Mouse (Mus musculus): Measurements from ENCODE around the gene Capn15. TPM values are rescaled to one million over a fixed set of nuclear protein-coding genes. Genes with fewer than 3 reads are reported as not detected.

The Capn15 gene
- 1 to 10 TPM; 5.4 to 6.5 TPM for total RNA-seq (2021)
- long read RNA-seq, experiment 1, partial matches to known transcripts, result 0 of 2 reads
- long read RNA-seq, experiment 1, other reads (novel, unspliced or antisense), result 2 of 2 reads
- long read RNA-seq, experiment 2, partial matches to known transcripts, result 1 of 3 reads
- long read RNA-seq, experiment 2, other reads (novel, unspliced or antisense), result 2 of 3 reads

GRCm38 (mm10) chr17:25985306-25986294, at the start of gene Capn15:
Gene Capn15 (minus strand): TSS chr17:25985796.
- intact Hi-C loops (cut with DNase I), result no loop called here
- DNase-seq, result peak; percentile 85 to 89

DNA sequence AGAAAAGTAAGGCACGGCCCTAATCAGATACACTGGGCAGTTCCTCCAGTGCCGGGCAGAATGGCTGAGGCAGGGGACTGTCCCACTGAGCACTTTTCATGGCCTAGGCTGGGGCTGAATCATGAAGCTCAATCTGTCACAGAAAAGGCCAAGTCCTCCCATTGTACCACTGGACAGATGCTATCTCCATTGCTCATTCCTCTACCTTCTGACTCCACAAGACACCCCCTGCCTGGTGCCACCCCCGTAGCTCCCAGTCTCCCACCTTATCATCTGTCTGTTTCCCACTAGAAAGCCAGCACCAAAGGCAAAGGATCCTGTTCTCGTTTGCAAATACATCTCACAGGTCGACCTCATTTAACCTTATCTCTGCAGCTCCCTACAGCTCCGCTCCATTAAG, 46.4 kb upstream of the Capn15 start:
- no peak for DNase-seq
- intact Hi-C loops (cut with DNase I), result no loop called here

GRCm38 (mm10) chr17:26031583-26031982, 46.0 kb upstream of the Capn15 start:
- no peak for DNase-seq

DNA sequence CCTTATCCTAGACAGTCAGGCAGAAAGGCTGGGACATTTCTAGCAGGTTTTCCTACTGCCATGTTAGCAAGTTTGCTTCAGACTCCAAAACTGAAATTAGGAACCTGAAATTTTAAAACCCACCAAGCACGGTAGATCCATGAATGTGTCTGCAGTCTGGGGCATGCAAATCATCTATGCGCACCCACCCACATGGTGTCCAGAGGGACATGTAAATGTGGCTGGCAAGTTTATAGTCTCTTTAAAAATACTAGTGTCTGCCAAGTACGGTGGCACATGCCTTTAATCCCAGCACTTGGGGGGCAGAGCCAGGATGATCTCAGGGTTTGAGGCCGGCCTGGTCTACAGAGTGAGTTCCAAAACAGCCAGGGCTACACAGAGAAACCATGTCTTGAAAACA, 42.7 kb upstream of the Capn15 start:
- intact Hi-C loops (cut with DNase I), result no loop called here
- no peak for DNase-seq

More at GRCm38 (mm10) chr17:26031583-26031982, 46.0 kb upstream of the Capn15 start:
- intact Hi-C loops (cut with DNase I), result no loop called here

DNA sequence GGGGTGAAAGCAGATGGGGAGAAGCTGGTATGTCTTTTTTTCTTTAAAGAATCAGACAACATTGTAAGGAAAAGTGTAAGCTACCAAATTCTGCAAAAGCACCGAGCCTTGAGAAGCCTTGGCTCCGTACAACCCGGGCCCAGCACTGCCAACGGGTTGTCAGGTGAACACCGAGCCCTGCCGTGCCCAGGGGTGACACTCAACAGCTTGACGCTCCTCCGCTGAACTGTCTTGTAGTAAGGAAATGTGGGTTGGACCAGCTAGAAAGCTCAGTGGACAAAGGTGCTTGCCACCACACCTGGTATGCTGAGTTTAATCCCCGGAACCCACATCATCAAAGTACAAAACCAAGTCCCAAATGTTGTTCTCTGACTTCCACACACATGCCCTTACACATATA, 39.1 kb upstream of the Capn15 start:
- intact Hi-C loops (cut with DNase I), result no loop called here
- DNase-seq, result no peak

DNA sequence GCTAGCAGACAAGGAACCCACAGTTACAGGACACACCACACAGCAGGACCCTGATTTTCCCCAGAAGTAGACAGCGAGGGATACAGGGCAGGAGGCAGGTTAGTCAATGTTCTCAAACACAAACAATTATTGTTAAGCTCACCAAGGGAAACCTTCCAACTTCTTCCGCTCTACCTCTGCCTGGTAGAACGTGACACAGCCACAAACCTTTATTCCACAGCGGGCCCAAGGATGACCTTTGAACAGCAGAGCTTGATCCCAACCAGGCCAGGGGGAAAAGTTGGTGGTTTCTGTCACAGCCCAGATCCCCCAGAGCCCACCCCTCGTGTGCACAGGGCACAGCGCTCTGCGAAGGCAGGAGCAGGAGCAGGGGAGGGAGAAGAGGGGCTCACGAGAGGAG, 38.4 kb upstream of the Capn15 start:
- intact Hi-C loops (cut with DNase I), result no loop called here

GRCm38 (mm10) chr17:26023181-26023580, 37.6 kb upstream of the Capn15 start:
- no peak for DNase-seq
- intact Hi-C loops (cut with DNase I), result no loop called here

More for the DNA sequence above, 38.4 kb upstream of the Capn15 start:
- DNase-seq, result no peak

GRCm38 (mm10) chr17:26021728-26022341, 36.2 kb upstream of the Capn15 start:
- intact Hi-C loops (cut with DNase I), result no loop called here
- DNase-seq, result no peak

- intact Hi-C loops (cut with DNase I), result no loop called here
- DNase-seq, result no peak
Measured at GRCm38 (mm10) chr17:26020848-26021347, 35.3 kb upstream of the Capn15 start.

GRCm38 (mm10) chr17:26018388-26018787, 32.8 kb upstream of the Capn15 start:
- DNase-seq, result no peak
- intact Hi-C loops (cut with DNase I), result no loop called here

GRCm38 (mm10) chr17:26017949-26018348, 32.4 kb upstream of the Capn15 start:
- intact Hi-C loops (cut with DNase I), result no loop called here
- no peak for DNase-seq

DNA sequence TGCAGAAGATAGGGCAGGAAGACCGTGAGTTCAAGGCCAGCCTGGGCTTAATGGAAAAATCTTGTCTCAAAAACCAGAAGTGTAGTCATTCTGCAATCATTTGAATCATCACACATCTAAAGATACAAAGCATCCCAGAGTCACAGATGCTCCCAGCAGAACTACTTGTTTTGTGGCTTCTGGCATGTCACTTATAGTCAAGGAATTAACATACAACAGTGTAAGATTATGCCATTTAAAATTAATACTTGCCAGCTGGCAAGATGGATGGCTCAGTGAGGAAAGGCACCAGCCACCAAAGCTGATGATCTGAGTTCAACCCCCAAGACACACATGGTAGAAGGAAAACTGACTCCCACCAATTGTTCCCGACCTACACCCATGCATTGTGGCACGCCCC, 31.4 kb upstream of the Capn15 start:
- intact Hi-C loops (cut with DNase I), result no loop called here
- DNase-seq, result no peak

- no peak for DNase-seq
- intact Hi-C loops (cut with DNase I), result no loop called here
Measured at GRCm38 (mm10) chr17:26013711-26014110, 28.1 kb upstream of the Capn15 start.

DNA sequence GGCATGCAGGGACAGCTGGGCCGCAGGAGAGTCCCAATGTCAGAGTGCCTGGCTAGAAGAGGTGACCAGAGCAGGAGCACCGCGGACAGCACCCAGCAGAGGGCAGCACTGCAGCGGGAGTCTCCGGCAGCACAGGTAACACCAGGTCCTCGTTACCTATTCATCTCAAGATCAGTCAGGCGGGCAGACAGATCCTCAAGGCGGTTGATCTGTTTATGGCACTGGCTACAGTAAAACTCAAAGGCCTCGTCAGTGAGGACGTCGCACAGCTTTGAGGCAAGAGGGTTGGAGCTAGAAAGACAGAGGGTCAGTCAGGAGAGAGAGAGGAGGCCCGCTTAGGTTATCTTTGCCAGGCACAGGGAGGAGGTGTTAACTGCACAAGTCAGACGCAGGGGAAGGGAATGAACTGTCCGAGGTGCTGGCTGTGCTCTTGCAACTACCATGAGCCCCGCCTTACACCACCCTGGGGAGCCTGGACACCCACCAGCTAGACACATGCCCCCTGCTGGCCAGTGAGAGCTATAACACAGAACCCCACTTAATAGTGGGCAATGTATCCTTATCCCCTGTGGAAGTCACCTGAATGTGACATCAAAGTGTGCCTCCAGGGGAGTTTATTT, 26.4 kb upstream of the Capn15 start:
- peak; percentile 58 to 60 for DNase-seq
- intact Hi-C loops (cut with DNase I), result loop anchor here (2.0 kb wide), 1 partner anchor 79 kb away; the partner anchor contains the start of gene Decr2

DNA sequence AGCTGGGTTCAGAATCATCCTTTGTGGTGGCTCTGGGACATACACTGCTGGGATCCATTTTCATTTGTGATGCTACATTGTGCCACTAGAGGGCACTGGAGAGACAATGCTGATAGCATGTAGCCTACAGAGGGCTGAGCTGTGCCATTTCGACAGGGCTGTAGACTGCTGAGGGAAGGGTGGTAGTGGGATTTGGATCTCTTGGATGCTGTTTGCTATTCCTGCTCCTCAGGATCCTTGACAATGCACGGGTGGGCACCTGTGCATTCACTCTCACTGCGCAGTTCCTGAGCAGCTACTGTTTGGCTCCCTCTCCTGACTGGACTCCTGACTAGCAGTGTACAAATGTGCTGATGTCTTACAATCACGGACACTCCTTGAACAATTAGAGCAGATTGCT, 23.9 kb upstream of the Capn15 start:
- DNase-seq, result peak; percentile 29 to 46
- intact Hi-C loops (cut with DNase I), result loop anchor here (2.0 kb wide), 1 partner anchor 115 kb away; no protein-coding TSS in a partner anchor

GRCm38 (mm10) chr17:26008787-26009186, 23.2 kb upstream of the Capn15 start:
- DNase-seq, result no peak
- intact Hi-C loops (cut with DNase I), result loop anchor here (2.0 kb wide), 1 partner anchor 114 kb away; no protein-coding TSS in a partner anchor

- intact Hi-C loops (cut with DNase I), result loop anchor here (2.0 kb wide), 1 partner anchor 114 kb away; no protein-coding TSS in a partner anchor
- DNase-seq, result no peak
Measured at GRCm38 (mm10) chr17:26008331-26008730, 22.7 kb upstream of the Capn15 start.

DNA sequence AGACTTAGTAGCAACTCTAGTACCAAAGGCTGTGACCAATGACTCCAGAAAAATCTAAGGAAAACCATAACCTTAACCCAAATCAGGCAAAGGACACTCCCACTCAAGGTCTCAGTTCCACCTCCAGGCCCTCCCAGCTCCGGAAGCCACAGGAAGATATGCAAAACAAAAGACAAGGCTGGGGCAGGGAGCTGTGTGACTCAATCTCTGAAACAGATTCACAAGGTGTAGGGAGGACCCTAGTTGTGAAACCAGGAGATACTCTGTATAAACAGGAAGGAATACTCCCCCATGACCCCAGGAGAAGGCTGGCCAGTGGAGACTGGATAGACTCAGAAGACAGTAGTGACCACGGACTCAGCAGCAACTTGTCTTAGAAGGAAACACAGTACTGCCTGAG, 22.1 kb upstream of the Capn15 start:
- intact Hi-C loops (cut with DNase I), result loop anchor here (2.0 kb wide), 1 partner anchor 113 kb away; no protein-coding TSS in a partner anchor

GRCm38 (mm10) chr17:26005731-26006450, 20.3 kb upstream of the Capn15 start:
- DNase-seq, result no peak
- intact Hi-C loops (cut with DNase I), result no loop called here

More for the DNA sequence above, 22.1 kb upstream of the Capn15 start:
- no peak for DNase-seq

- DNase-seq, result no peak
- intact Hi-C loops (cut with DNase I), result no loop called here
Measured at GRCm38 (mm10) chr17:26004711-26005110, 19.1 kb upstream of the Capn15 start.

Measured in gastrocnemius, postnatal 36 days (tissue).